ENCODE assay signal across 7 mouse cellular contexts in the genomic region with DNA sequence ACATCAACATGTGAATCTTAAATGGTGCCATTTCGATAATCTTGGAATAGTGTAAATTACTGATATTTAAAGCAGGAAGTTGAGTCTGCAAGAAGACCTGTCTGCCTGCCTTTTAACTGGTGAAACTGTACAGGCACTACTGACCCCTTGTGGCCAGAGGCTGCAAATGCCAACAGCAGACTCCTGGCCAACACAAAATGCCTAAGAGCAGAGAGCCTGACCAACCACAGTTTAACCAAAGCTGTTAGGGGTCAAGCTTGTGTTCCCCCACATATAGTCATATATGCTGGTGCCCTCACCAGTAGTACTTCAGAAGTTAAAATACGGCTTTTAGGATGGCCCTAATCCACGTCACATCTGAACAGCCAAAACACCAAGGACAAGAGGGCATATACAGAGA. TPM values are rescaled to one million over a fixed set of nuclear protein-coding genes. Genes with fewer than 3 reads are reported as not detected.
A peak's percentile ranks its signal among the peaks of the same experiment; 100 is the strongest.
DNase-seq lines count a peak whose midpoint lies in the region; ATAC-seq and TF ChIP-seq lines count a peak whose summit lies in the region.

No protein-coding gene starts in this region.

- no peak overlapping the region for H3K4me2 ChIP-seq in forebrain, embryonic 16.5 days (ENCODE audit: low read length)
- no peak overlapping the region for H3K4me2 ChIP-seq in hindbrain, postnatal 0 days (ENCODE audit: low read depth, low read length)

- no peaks in the 10 kb centered on the region for H3K36me3 ChIP-seq in forebrain, embryonic 16.5 days (ENCODE audit: control insufficient read depth, insufficient read depth)
- H3K36me3 ChIP-seq in hindbrain, postnatal 0 days (ENCODE audit: insufficient read depth, low read length) = no peaks in the 10 kb centered on the region

- H3K9ac ChIP-seq in forebrain, embryonic 16.5 days (replicated peaks; ENCODE audit: low read depth, low read length) = no peak overlapping the region
- H3K9ac ChIP-seq in hindbrain, postnatal 0 days (replicated peaks; ENCODE audit: low read length) = no peak overlapping the region

- TF ChIP-seq CTCF in hindbrain, postnatal 0 days (IDR thresholded peaks at IDR 0.05; ENCODE audit: low read depth) = peak; percentile 91

- H3K27ac ChIP-seq in forebrain, embryonic 16.5 days (ENCODE audit: low read length) = no peak overlapping the region
- H3K27ac ChIP-seq in hindbrain, postnatal 0 days = no peak overlapping the region

- no peaks in the 10 kb centered on the region for H3K9me3 ChIP-seq in forebrain, embryonic 16.5 days (ENCODE audit: control insufficient read depth, low read length)
- H3K9me3 ChIP-seq in hindbrain, postnatal 0 days (ENCODE audit: low read length) = no peaks in the 10 kb centered on the region

- H3K4me3 ChIP-seq in forebrain, embryonic 16.5 days (replicated peaks; ENCODE audit: low read length) = no peak overlapping the region
- H3K4me3 ChIP-seq in hindbrain, postnatal 0 days (ENCODE audit: low read length) = no peak overlapping the region

- no peaks in the 10 kb centered on the region for H3K27me3 ChIP-seq in forebrain, embryonic 16.5 days (replicated peaks; ENCODE audit: control insufficient read depth, insufficient read depth, low read length)
- no peaks in the 10 kb centered on the region for H3K27me3 ChIP-seq in hindbrain, postnatal 0 days (ENCODE audit: insufficient read depth, low read length)

- H3K4me1 ChIP-seq in forebrain, embryonic 16.5 days (replicated peaks; ENCODE audit: control insufficient read depth, insufficient read depth, low read length) = no peaks in the 10 kb centered on the region
- H3K4me1 ChIP-seq in hindbrain, postnatal 0 days (ENCODE audit: insufficient read depth, low read length) = no peaks in the 10 kb centered on the region

- peak; percentile 64 for DNase-seq in R1 (ENCODE audit: low read depth, low spot score)
- DNase-seq in cerebellum, adult 11-12 months = peak; percentile 40
- peak; percentile 82 for DNase-seq in hindbrain, postnatal 0 days (ENCODE audit: low spot score)
- DNase-seq in layer of hippocampus, postnatal 36 days = peak; percentile 44 to 56
- DNase-seq in mesoderm, embryonic 11.5 days (ENCODE audit: low read depth, low spot score) = peak; percentile 75
- DNase-seq in right cerebral cortex, postnatal 14 days = peak; percentile 64

- WGBS in forebrain, embryonic 16.5 days = 60% methylated on average over 3 of the region's 3 CpGs
- WGBS in hindbrain, postnatal 0 days = 57% methylated on average over 3 of the region's 3 CpGs

- peak; percentile 72 for ATAC-seq in forebrain, embryonic 16.5 days
- peak; percentile 61; the same call in 1 of the 2 replicates for ATAC-seq in hindbrain, postnatal 0 days

RNA-seq across cellular contexts. Expression of a gene that starts 11.9 kb away (rescaled TPM):
- 7.7 and 12.0 TPM in 2 replicates for polyA plus RNA-seq in forebrain, embryonic 16.5 days (2015; fragmentation: Nextera tagmentation; extraction: Ambion mirVana)
- total RNA-seq in hindbrain, postnatal 0 days (2014; rRNA removed) = 35.4 and 41.3 TPM in 2 replicates
- 79.2 and 82.4 TPM in 2 replicates for polyA plus RNA-seq in hindbrain, postnatal 0 days (2015; fragmentation: Nextera tagmentation; extraction: Ambion mirVana)
- 10 to 100 TPM; 24.8 to 27.6 TPM for total RNA-seq in layer of hippocampus, postnatal 36 days (2021)

RNA-seq across cellular contexts. Expression of a gene that starts 12.1 kb away (rescaled TPM):
- polyA plus RNA-seq in forebrain, embryonic 16.5 days (2015; fragmentation: Nextera tagmentation; extraction: Ambion mirVana) = 42.1 and 48.7 TPM in 2 replicates
- 12.4 and 15.1 TPM in 2 replicates for total RNA-seq in hindbrain, postnatal 0 days (2014; rRNA removed)
- 28.9 and 30.0 TPM in 2 replicates for polyA plus RNA-seq in hindbrain, postnatal 0 days (2015; fragmentation: Nextera tagmentation; extraction: Ambion mirVana)
- 10 to 100 TPM; 16.6 to 16.9 TPM for total RNA-seq in layer of hippocampus, postnatal 36 days (2021)
